Mouse (Mus musculus) limb, embryonic 14.5 days (tissue): ENCODE results near the gene Eif4a1. TPM values are rescaled to one million over a fixed set of nuclear protein-coding genes. Genes with fewer than 3 reads are reported as not detected.

Experiments used
- ATAC-seq: fragments of 200-750 bp; cut with Nextera tagmentation; 2 replicates; pipeline ENCODE4 v1.8.0; 2017; ENCODE audit warnings: low read depth, moderate number of reproducible peaks, moderate TSS enrichment; ENCODE audit not compliant: low FRiP score
- DNase-seq: peaks from one replicate; pipeline ENCODE4 v3.0.0-alpha.2; 2015; ENCODE audit warnings: low spot score
- H3K27ac ChIP-seq: fragments of 300-500 bp; sonication (generic); replicated peaks from 2 replicates; pipeline ENCODE4 v1.5.1; 2014; ENCODE audit warnings: low read depth, mild to moderate bottlenecking, low read length, moderate library complexity, mixed read lengths
- H3K27me3 ChIP-seq: fragments of 300-500 bp; sonication (generic); 2 replicates; pipeline ENCODE4 v1.6.1; 2014; ENCODE audit warnings: low read length, mixed read lengths; ENCODE audit not compliant: control insufficient read depth, insufficient read depth
- H3K36me3 ChIP-seq: fragments of 300-500 bp; sonication (generic); 2 replicates; pipeline ENCODE4 v1.6.1; 2014; ENCODE audit warnings: mild to moderate bottlenecking, low read length, moderate library complexity, mixed read lengths; ENCODE audit not compliant: control insufficient read depth, insufficient read depth
- H3K4me1 ChIP-seq: fragments of 300-500 bp; sonication (generic); 2 replicates; pipeline ENCODE4 v1.6.1; 2014; ENCODE audit warnings: antibody characterized with exemption, low read length, mixed read lengths; ENCODE audit not compliant: control insufficient read depth, insufficient read depth
- H3K4me2 ChIP-seq: fragments of 300-500 bp; sonication (generic); replicated peaks from 2 replicates; pipeline ENCODE4 v1.6.1; 2014; ENCODE audit warnings: low read depth, mild to moderate bottlenecking, low read length, moderate library complexity; ENCODE audit not compliant: severe bottlenecking
- H3K4me3 ChIP-seq: fragments of 300-500 bp; sonication (generic); replicated peaks from 2 replicates; pipeline ENCODE4 v1.5.1; 2014; ENCODE audit warnings: low read length
- H3K9ac ChIP-seq: fragments of 300-500 bp; sonication (generic); 2 replicates; pipeline ENCODE4 v1.6.1; 2014; ENCODE audit warnings: mild to moderate bottlenecking, low read depth, low read length, moderate library complexity; ENCODE audit not compliant: severe bottlenecking
- H3K9me3 ChIP-seq: fragments of 300-500 bp; sonication (generic); 2 replicates; pipeline ENCODE4 v1.6.1; 2016; ENCODE audit warnings: low read length; ENCODE audit not compliant: control insufficient read depth
- POLR2A ChIP-seq: fragments of 200-500 bp; IDR thresholded peaks from 2 replicates; pipeline ENCODE4 v1.8.0; 2012; ENCODE audit warnings: inconsistent platforms, mild to moderate bottlenecking, moderate library complexity, borderline replicate concordance; ENCODE audit not compliant: insufficient read depth, insufficient read length; ENCODE audit errors: extremely low read depth
- WGBS: fragments of 180-500 bp; shearing (Covaris S2); extraction: QIAGEN DNeasy Blood & Tissue Kit; methylation state at CpG from one replicate; pipeline ENCODE4 v1.1.7; 2014; 5-methylcytosine and 5-hydroxymethylcytosine counted together
- polyA plus RNA-seq, 2 experiments: library from polyadenylated mRNA; depleted of rRNA in 1 of 2; stranded (reverse) in 1 of 2; unstranded in 1 of 2; fragments of >200 nt; fragmentation: Nextera tagmentation in 1 of 2; extraction: Ambion mirVana in 1 of 2; gene quantifications; 2 replicates each; pipeline versions ENCODE4 v1.2.1 to v1.2.3; 2012 to 2014

Eif4a1 gene
- polyA plus RNA-seq, 2 experiments = 561 to 887 TPM

- 2% methylated on average over 58 of the region's 80 CpGs for whole genome bisulfite sequencing
- H3K4me1 ChIP-seq = peaks cover 35% of the 10 kb centered on the region
- H3K4me2 ChIP-seq = peak within 1 kb of the TSS; percentile 88
- peak within 1 kb of the TSS; percentile 87 for H3K27ac ChIP-seq
- H3K36me3 ChIP-seq = peaks cover 38% of the 10 kb centered on the region
- no peaks in the 10 kb centered on the region for H3K27me3 ChIP-seq
- DNase-seq (peak; percentile 97), ATAC-seq (peak; percentile 92)
- peak within 1 kb of the TSS; percentile 87 for H3K4me3 ChIP-seq
- H3K9me3 ChIP-seq = no peaks in the 10 kb centered on the region
- peak; percentile 77; the same call in 1 of the 2 replicates for TF ChIP-seq POLR2A
- H3K9ac ChIP-seq = peak within 1 kb of the TSS; percentile 74
Measured at GRCm38 (mm10) chr11:69681314-69682208, 9.3 kb upstream of the Eif4a1 start, which contains the start of gene Senp3. Gene Senp3, minus strand, starts transcription at chr11:69682084.

GRCm38 (mm10) chr11:69680136-69680855, 8.1 kb upstream of the Eif4a1 start:
- peaks cover 23% of the 10 kb centered on the region for H3K4me1 ChIP-seq
- peaks cover 51% of the 10 kb centered on the region for H3K36me3 ChIP-seq
- no peak for TF ChIP-seq POLR2A
- no peaks in the 10 kb centered on the region for H3K9me3 ChIP-seq
- H3K4me2 ChIP-seq = peak overlapping the region; percentile 88
- H3K27ac ChIP-seq = no peak overlapping the region
- H3K4me3 ChIP-seq = peak overlapping the region; percentile 87
- ATAC-seq (no peak), DNase-seq (no peak)
- 90% methylated on average over 30 of the region's 30 CpGs for WGBS
- peak overlapping the region; percentile 74; the same call in 1 of the 2 replicates for H3K9ac ChIP-seq
- H3K27me3 ChIP-seq = no peaks in the 10 kb centered on the region

DNA sequence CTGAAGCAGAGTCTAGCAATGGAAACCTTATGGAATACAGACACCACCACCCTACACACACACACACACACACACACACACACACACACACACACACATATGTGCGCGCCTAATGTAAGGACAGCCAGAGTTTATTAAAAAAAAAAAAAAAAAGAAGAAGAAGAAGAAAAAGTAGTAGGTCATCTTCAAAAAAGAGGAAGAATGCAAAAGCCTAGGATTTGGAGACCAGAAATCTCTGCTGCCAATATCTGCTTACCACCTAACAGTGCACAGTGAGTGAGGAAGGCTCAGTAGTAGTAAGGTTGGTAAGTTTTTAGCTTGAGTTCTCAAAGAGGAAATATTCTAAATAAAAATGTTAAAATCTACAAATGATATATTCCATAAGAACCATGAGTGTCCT, 6.9 kb upstream of the Eif4a1 start:
- ATAC-seq = no peak
- no peak for DNase-seq
- no peak overlapping the region for H3K9ac ChIP-seq
- WGBS = 100% methylated on average over 2 of the region's 2 CpGs
- no peaks in the 10 kb centered on the region for H3K9me3 ChIP-seq
- no peak for TF ChIP-seq POLR2A
- no peak overlapping the region for H3K4me2 ChIP-seq
- no peak overlapping the region for H3K27ac ChIP-seq
- peaks cover 62% of the 10 kb centered on the region for H3K36me3 ChIP-seq
- H3K27me3 ChIP-seq = no peaks in the 10 kb centered on the region
- peaks cover 23% of the 10 kb centered on the region for H3K4me1 ChIP-seq
- H3K4me3 ChIP-seq = no peak overlapping the region

DNA sequence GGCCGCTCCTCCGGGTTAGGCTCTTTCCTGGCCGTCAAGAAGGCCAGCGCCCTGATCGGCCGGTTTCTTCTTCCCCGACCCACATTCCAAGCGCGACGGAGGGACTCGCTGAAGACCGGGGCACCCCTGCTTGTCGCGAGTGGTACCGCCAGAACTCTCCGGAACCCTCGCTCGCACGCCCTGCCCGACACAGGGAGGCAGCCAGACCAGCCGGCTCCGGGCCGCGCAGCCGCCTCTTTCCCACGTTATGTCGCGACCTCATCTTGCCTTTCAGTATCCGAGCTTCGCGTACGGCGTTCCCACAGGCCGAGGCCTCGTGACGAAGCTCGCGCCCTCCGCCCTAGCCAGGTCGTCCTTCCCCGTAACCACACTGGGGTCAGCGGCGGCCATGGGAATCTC, 498 bp downstream of the Eif4a1 start:
- WGBS = under 1% methylated on average over 43 of the region's 43 CpGs
- ATAC-seq = no peak
- peak overlapping the region; percentile 99 for H3K9ac ChIP-seq

More for the DNA sequence above, 498 bp downstream of the Eif4a1 start:
- Histone ChIP-seq H3K4me3 (peak overlapping the region; percentile 100), H3K27me3 (no peaks in the 10 kb centered on the region), H3K4me2 (peak overlapping the region; percentile 88), H3K9me3 (no peaks in the 10 kb centered on the region), H3K36me3 (peaks cover 84% of the 10 kb centered on the region), H3K4me1 (peaks cover 15% of the 10 kb centered on the region), H3K27ac (peak overlapping the region; percentile 97)
- TF ChIP-seq POLR2A = no peak
- DNase-seq = no peak
